Mouse (Mus musculus): ENCODE data around the gene Fcrla. TPM values are rescaled to one million over a fixed set of nuclear protein-coding genes. Genes with fewer than 3 reads are reported as not detected.
A peak's percentile ranks its signal among the peaks of the same experiment; 100 is the strongest.

Fcrla gene
- polyA plus RNA-seq, 1 experiment = not detected

GRCm38 (mm10) chr1:170882915-170883485, 44.4 kb downstream of the Fcrla start:
- Histone ChIP-seq H3K27me3 (ENCODE audit: control insufficient read depth, insufficient read depth, low read length, poor library complexity, severe bottlenecking) (no peaks in the 10 kb centered on the region), H3K4me3 (ENCODE audit: low read depth, low read length) (no peak overlapping the region)
- TF ChIP-seq POLR2A (IDR thresholded peaks at IDR 0.05; ENCODE audit: insufficient read depth, low read length) (no peak), CTCF (IDR thresholded peaks at IDR 0.05; ENCODE audit: low read depth, low read length) (no peak), EP300 (IDR thresholded peaks at IDR 0.05; ENCODE audit: insufficient read depth, low read depth, low read length) (no peak)

DNA sequence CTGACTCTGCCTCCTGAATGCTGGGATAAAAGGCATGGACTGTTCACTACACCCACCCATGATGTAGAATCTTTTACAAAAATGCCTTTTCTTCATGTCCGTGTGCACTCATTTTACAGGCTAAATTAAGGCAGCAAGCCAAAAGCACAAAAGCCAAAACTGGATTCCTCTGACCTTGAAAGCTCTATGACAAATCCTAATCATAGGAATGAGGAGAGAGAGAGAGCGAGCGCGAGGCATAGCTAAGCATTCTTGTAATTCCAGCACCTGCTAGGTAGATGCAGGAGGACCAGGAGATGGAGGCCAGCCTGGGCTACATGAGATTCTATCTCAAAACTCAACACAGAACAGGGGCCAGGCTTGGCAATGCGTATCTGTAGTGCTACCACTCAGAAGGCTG, 50.5 kb downstream of the Fcrla start:
- no peak overlapping the region for H3K9ac ChIP-seq (ENCODE audit: low read depth, poor library complexity, severe bottlenecking)
- H3K27ac ChIP-seq (ENCODE audit: insufficient read depth, low read length) = peak overlapping the region; percentile 13; the same call in 1 of the 2 replicates
- peaks cover 55% of the 10 kb centered on the region for H3K36me3 ChIP-seq (ENCODE audit: control insufficient read depth, insufficient read depth, low read length, poor library complexity, severe bottlenecking)
- H3K4me1 ChIP-seq (ENCODE audit: control insufficient read depth, insufficient read depth, low read length) = no peaks in the 10 kb centered on the region
- no peak overlapping the region for H3K4me3 ChIP-seq (ENCODE audit: low read depth, low read length)
- TF ChIP-seq POLR2A (IDR thresholded peaks at IDR 0.05; ENCODE audit: insufficient read depth, low read length) = no peak
- no peak for TF ChIP-seq EP300 (IDR thresholded peaks at IDR 0.05; ENCODE audit: insufficient read depth, low read depth, low read length)
- TF ChIP-seq CTCF (IDR thresholded peaks at IDR 0.05; ENCODE audit: low read depth, low read length) = no peak
- H3K27me3 ChIP-seq (ENCODE audit: control insufficient read depth, insufficient read depth, low read length, poor library complexity, severe bottlenecking) = no peaks in the 10 kb centered on the region
- H3K9me3 ChIP-seq (replicated peaks; ENCODE audit: control insufficient read depth, insufficient read depth, low read length, poor library complexity, severe bottlenecking) = no peaks in the 10 kb centered on the region

More at GRCm38 (mm10) chr1:170882915-170883485, 44.4 kb downstream of the Fcrla start:
- no peaks in the 10 kb centered on the region for H3K9me3 ChIP-seq (replicated peaks; ENCODE audit: control insufficient read depth, insufficient read depth, low read length, poor library complexity, severe bottlenecking)
- no peaks in the 10 kb centered on the region for H3K4me1 ChIP-seq (ENCODE audit: control insufficient read depth, insufficient read depth, low read length)
- peak overlapping the region; percentile 70; the same call in 1 of the 2 replicates for H3K9ac ChIP-seq (ENCODE audit: low read depth, poor library complexity, severe bottlenecking)
- peaks cover 37% of the 10 kb centered on the region for H3K36me3 ChIP-seq (ENCODE audit: control insufficient read depth, insufficient read depth, low read length, poor library complexity, severe bottlenecking)
- H3K27ac ChIP-seq (ENCODE audit: insufficient read depth, low read length) = no peak overlapping the region; the same call in 1 of the 2 replicates

DNA sequence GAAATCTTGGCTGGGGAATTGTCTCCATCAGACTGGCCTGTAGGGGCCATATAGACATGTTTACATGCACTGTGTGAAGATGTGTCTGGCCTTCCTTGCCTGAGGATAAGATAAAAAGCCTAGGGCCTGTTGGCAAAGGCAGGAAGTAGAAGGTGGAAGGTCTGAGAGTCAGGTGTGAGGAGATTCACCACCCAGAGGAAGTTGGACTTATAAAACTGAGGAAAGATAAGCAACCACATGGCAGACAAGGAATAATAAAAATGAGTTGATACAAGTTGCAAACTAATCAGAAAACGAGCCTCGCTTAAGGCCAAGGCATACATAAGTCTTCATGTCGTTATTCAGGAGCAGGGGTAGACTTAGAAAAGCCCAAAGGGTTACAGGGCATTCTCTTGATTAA, 51.7 kb downstream of the Fcrla start:
- Histone ChIP-seq H3K9me3 (replicated peaks; ENCODE audit: control insufficient read depth, insufficient read depth, low read length, poor library complexity, severe bottlenecking) (no peaks in the 10 kb centered on the region), H3K27ac (ENCODE audit: insufficient read depth, low read length) (peak overlapping the region; percentile 38; the same call in 1 of the 2 replicates), H3K27me3 (ENCODE audit: control insufficient read depth, insufficient read depth, low read length, poor library complexity, severe bottlenecking) (no peaks in the 10 kb centered on the region), H3K4me3 (ENCODE audit: low read depth, low read length) (no peak overlapping the region), H3K36me3 (ENCODE audit: control insufficient read depth, insufficient read depth, low read length, poor library complexity, severe bottlenecking) (peaks cover 47% of the 10 kb centered on the region), H3K4me1 (ENCODE audit: control insufficient read depth, insufficient read depth, low read length) (no peaks in the 10 kb centered on the region), H3K9ac (ENCODE audit: low read depth, poor library complexity, severe bottlenecking) (no peak overlapping the region)
- TF ChIP-seq EP300 (IDR thresholded peaks at IDR 0.05; ENCODE audit: insufficient read depth, low read depth, low read length) = no peak
- no peak for TF ChIP-seq CTCF (IDR thresholded peaks at IDR 0.05; ENCODE audit: low read depth, low read length)
- no peak for TF ChIP-seq POLR2A (IDR thresholded peaks at IDR 0.05; ENCODE audit: insufficient read depth, low read length)

DNA sequence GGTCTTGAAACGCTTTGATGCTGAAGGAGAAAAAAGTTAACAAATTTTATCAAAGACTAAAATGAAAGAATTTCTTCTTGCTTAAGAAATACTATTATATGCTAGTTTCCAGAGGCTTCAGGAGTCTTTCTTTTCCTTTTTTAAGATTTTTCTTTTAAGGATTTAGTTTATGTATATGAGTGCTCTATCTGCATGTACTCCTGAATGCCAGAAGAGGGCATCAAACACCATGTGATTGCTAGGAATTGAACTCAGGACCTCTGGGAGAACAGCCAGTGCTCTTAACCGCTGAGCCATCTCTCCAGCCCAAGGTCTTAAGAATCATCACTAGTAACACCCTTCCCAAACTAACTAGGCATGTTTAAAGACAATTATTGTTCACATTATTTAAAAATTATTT, 55.4 kb downstream of the Fcrla start:
- H3K27ac ChIP-seq (ENCODE audit: insufficient read depth, low read length) = peak overlapping the region; percentile 97
- H3K9ac ChIP-seq (ENCODE audit: low read depth, poor library complexity, severe bottlenecking) = peak overlapping the region; percentile 28
- H3K4me1 ChIP-seq (ENCODE audit: control insufficient read depth, insufficient read depth, low read length) = no peaks in the 10 kb centered on the region
- no peaks in the 10 kb centered on the region for H3K27me3 ChIP-seq (ENCODE audit: control insufficient read depth, insufficient read depth, low read length, poor library complexity, severe bottlenecking)
- H3K4me3 ChIP-seq (ENCODE audit: low read depth, low read length) = no peak overlapping the region
- TF ChIP-seq EP300 (IDR thresholded peaks at IDR 0.05; ENCODE audit: insufficient read depth, low read depth, low read length) (no peak), CTCF (IDR thresholded peaks at IDR 0.05; ENCODE audit: low read depth, low read length) (peak; percentile 2), POLR2A (IDR thresholded peaks at IDR 0.05; ENCODE audit: insufficient read depth, low read length) (no peak)
- H3K36me3 ChIP-seq (ENCODE audit: control insufficient read depth, insufficient read depth, low read length, poor library complexity, severe bottlenecking) = peaks cover 22% of the 10 kb centered on the region
- no peaks in the 10 kb centered on the region for H3K9me3 ChIP-seq (replicated peaks; ENCODE audit: control insufficient read depth, insufficient read depth, low read length, poor library complexity, severe bottlenecking)

- H3K27ac ChIP-seq (ENCODE audit: insufficient read depth, low read length) = peak overlapping the region; percentile 97
- TF ChIP-seq POLR2A (IDR thresholded peaks at IDR 0.05; ENCODE audit: insufficient read depth, low read length) (no peak), EP300 (IDR thresholded peaks at IDR 0.05; ENCODE audit: insufficient read depth, low read depth, low read length) (peak; percentile 97)
- no peaks in the 10 kb centered on the region for H3K4me1 ChIP-seq (ENCODE audit: control insufficient read depth, insufficient read depth, low read length)
- no peaks in the 10 kb centered on the region for H3K9me3 ChIP-seq (replicated peaks; ENCODE audit: control insufficient read depth, insufficient read depth, low read length, poor library complexity, severe bottlenecking)
- peak overlapping the region; percentile 25; the same call in 1 of the 2 replicates for H3K4me3 ChIP-seq (ENCODE audit: low read depth, low read length)
- peaks cover 18% of the 10 kb centered on the region for H3K36me3 ChIP-seq (ENCODE audit: control insufficient read depth, insufficient read depth, low read length, poor library complexity, severe bottlenecking)
- H3K9ac ChIP-seq (ENCODE audit: low read depth, poor library complexity, severe bottlenecking) = peak overlapping the region; percentile 28; the same call in 1 of the 2 replicates
- H3K27me3 ChIP-seq (ENCODE audit: control insufficient read depth, insufficient read depth, low read length, poor library complexity, severe bottlenecking) = no peaks in the 10 kb centered on the region
Observed at GRCm38 (mm10) chr1:170871402-170871801, 56.0 kb downstream of the Fcrla start.

DNA sequence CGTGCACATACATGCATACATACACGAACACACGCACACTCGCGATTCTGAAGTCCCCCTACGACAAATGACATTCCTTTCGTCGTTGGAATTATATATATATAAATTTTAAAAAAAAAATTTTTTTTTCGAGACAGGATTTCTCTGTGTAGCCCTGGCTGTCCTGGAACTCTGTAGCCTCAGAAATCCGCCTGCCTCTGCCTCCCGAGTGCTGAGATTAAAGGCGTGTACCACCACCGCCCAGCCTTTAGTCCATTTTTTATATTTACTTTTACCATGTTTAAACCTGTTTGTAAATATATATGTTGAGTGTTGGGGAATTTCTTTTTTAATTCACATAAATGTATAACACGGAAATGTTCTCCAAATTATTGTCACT, 58.5 kb downstream of the Fcrla start:
- Histone ChIP-seq H3K9ac (ENCODE audit: low read depth, poor library complexity, severe bottlenecking) (peak overlapping the region; percentile 76), H3K4me3 (ENCODE audit: low read depth, low read length) (peak overlapping the region; percentile 88), H3K9me3 (replicated peaks; ENCODE audit: control insufficient read depth, insufficient read depth, low read length, poor library complexity, severe bottlenecking) (no peaks in the 10 kb centered on the region), H3K36me3 (ENCODE audit: control insufficient read depth, insufficient read depth, low read length, poor library complexity, severe bottlenecking) (peaks cover 5% of the 10 kb centered on the region; the same call in 1 of the 2 replicates), H3K4me1 (ENCODE audit: control insufficient read depth, insufficient read depth, low read length) (no peaks in the 10 kb centered on the region), H3K27me3 (ENCODE audit: control insufficient read depth, insufficient read depth, low read length, poor library complexity, severe bottlenecking) (no peaks in the 10 kb centered on the region), H3K27ac (ENCODE audit: insufficient read depth, low read length) (peak overlapping the region; percentile 36; the same call in 1 of the 2 replicates)
- TF ChIP-seq POLR2A (IDR thresholded peaks at IDR 0.05; ENCODE audit: insufficient read depth, low read length) (no peak), EP300 (IDR thresholded peaks at IDR 0.05; ENCODE audit: insufficient read depth, low read depth, low read length) (no peak), CTCF (IDR thresholded peaks at IDR 0.05; ENCODE audit: low read depth, low read length) (no peak)
